Mouse (Mus musculus): ENCODE measurements around the gene Igsf23. TPM values are rescaled to one million over a fixed set of nuclear protein-coding genes. Genes with fewer than 3 reads are reported as not detected.
"Not testable (repeated sequence)": the region's sequence is repeated elsewhere in the genome, so short reads cannot be mapped to it uniquely, and the experiment has no call there.

The Igsf23 gene
- 3.1 and 3.8 TPM in 2 replicates for polyA plus RNA-seq (2015; fragmentation: Nextera tagmentation; extraction: Ambion mirVana)

DNA sequence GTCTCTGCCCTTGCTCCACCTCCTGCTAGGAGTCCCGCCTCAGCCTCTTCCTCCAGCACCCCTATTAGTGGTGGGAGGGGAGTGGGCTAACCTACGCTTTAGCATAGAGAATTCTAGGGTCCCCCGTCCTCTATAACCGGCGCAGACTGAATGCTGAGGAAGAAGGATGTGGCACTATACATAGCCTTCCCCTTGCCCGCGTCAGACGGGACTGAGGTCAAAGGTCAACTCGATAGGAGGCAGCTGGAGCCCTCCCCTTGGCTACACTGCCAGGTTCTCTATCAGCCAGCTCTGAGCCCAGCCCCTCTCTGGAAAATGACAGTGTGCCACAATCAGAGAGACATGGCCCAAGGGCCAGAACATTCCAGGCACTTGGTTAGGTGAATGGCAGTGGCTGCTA is at the start of gene Igsf23:
Gene Igsf23, minus strand, starts transcription at position 168 of the 400 bp plus-strand sequence.
- Histone ChIP-seq H3K4me3 (replicated peaks; ENCODE audit: low read length) (no peak within 1 kb of the TSS), H3K27me3 (ENCODE audit: control insufficient read depth, insufficient read depth, low read length) (no peaks in the 10 kb centered on the region), H3K9ac (ENCODE audit: low read length) (peak within 1 kb of the TSS; percentile 42; the same call in 1 of the 2 replicates), H3K36me3 (ENCODE audit: control insufficient read depth, insufficient read depth, low read length) (no peaks in the 10 kb centered on the region), H3K4me1 (ENCODE audit: control insufficient read depth, insufficient read depth, low read length) (peaks cover 10% of the 10 kb centered on the region), H3K4me2 (ENCODE audit: low read depth, low read length) (no peak within 1 kb of the TSS), H3K9me3 (replicated peaks; ENCODE audit: control insufficient read depth, low read length) (no peaks in the 10 kb centered on the region), H3K27ac (ENCODE audit: low read length) (no peak within 1 kb of the TSS)
- 37% methylated on average over 9 of the region's 9 CpGs for WGBS
- ATAC-seq (ENCODE audit: insufficient read depth, low FRiP score): peak; percentile 66

DNA sequence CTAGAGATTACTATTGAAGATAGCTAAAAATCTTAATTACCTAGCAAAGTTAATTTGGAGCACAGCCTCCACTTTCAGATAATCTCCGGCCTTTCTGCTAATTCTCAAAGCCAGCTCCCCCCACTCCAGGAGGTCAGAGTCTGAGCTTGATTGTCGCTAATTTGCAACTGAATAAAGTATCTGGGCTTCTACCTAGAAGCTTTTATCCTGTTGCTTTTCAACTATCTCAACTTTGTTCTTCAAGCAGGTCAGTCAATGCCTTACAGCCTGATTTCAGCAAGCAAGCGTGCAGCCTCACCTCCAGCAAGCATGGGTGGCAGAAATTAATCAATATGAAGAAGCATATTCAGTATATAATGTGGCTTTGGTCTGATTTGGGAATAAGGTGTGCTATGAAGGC is 46.2 kb upstream of the Igsf23 start:
- not testable (repeated sequence) for H3K36me3 ChIP-seq (ENCODE audit: control insufficient read depth, insufficient read depth, low read length); H3K27ac ChIP-seq (ENCODE audit: low read length); H3K9me3 ChIP-seq (replicated peaks; ENCODE audit: control insufficient read depth, low read length); H3K27me3 ChIP-seq (ENCODE audit: control insufficient read depth, insufficient read depth, low read length); ATAC-seq (ENCODE audit: insufficient read depth, low FRiP score); H3K4me3 ChIP-seq (replicated peaks; ENCODE audit: low read length); H3K4me1 ChIP-seq (ENCODE audit: control insufficient read depth, insufficient read depth, low read length); H3K4me2 ChIP-seq (ENCODE audit: low read depth, low read length); H3K9ac ChIP-seq (ENCODE audit: low read length)
- 63% methylated on average over 3 of the region's 3 CpGs for WGBS

DNA sequence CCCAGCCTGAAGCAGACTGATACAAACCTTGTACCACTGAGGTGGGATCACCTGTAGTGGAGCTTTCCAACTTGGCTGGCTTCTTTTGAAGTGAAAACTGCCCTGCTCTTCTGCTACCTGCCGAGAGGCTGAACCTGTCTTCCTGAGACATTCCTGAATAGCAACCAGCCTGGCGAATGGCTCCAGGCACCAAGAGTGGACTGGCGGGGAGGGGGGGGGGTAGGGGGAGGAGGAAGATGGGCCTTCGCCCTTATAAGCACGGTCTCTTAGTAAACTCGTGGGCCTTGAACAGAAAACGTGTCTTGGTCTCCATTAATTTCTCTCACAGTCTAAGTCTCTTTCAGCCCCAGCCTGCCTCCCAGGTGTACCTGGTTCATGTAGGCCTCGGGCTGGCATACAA is 40.6 kb upstream of the Igsf23 start, which contains the start of gene Nlrp9b:
Gene Nlrp9b, plus strand, starts transcription at position 301 of the 400 bp plus-strand sequence.
- H3K27ac ChIP-seq (ENCODE audit: low read length); H3K4me3 ChIP-seq (replicated peaks; ENCODE audit: low read length); H3K27me3 ChIP-seq (ENCODE audit: control insufficient read depth, insufficient read depth, low read length); H3K36me3 ChIP-seq (ENCODE audit: control insufficient read depth, insufficient read depth, low read length); H3K4me1 ChIP-seq (ENCODE audit: control insufficient read depth, insufficient read depth, low read length); H3K9ac ChIP-seq (ENCODE audit: low read length); H3K4me2 ChIP-seq (ENCODE audit: low read depth, low read length); H3K9me3 ChIP-seq (replicated peaks; ENCODE audit: control insufficient read depth, low read length); ATAC-seq (ENCODE audit: insufficient read depth, low FRiP score): not testable (repeated sequence)
- WGBS: 62% methylated on average over 8 of the region's 8 CpGs

DNA sequence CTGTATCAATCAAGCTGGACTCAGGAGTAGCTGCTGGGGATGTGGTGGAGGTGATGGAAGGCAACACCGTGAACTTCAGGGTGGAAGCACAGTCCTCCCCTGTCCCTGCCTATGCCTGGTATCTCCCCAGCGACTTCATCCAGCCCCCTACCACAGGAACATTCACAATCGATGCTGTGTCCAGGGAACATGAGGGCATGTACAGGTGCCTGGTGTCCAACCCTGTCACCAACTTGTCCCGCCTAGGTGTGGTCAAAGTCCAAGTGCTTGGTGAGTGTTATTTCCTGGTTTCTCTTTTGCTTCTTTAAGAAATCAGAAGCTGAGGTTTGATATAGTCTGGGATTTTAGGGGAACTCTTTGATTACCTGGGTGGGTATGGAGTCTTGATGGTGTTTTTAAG is 21.0 kb upstream of the Igsf23 start:
- peaks cover 5% of the 10 kb centered on the region; the same call in 1 of the 2 replicates for H3K9me3 ChIP-seq (replicated peaks; ENCODE audit: control insufficient read depth, low read length)
- H3K9ac ChIP-seq (ENCODE audit: low read length): no peak overlapping the region
- H3K4me2 ChIP-seq (ENCODE audit: low read depth, low read length): no peak overlapping the region
- no peak overlapping the region for H3K4me3 ChIP-seq (replicated peaks; ENCODE audit: low read length)
- H3K4me1 ChIP-seq (ENCODE audit: control insufficient read depth, insufficient read depth, low read length): no peaks in the 10 kb centered on the region
- no peaks in the 10 kb centered on the region for H3K36me3 ChIP-seq (ENCODE audit: control insufficient read depth, insufficient read depth, low read length)
- H3K27ac ChIP-seq (ENCODE audit: low read length): no peak overlapping the region
- H3K27me3 ChIP-seq (ENCODE audit: control insufficient read depth, insufficient read depth, low read length): no peaks in the 10 kb centered on the region
- 86% methylated on average over 4 of the region's 4 CpGs for WGBS
- ATAC-seq (ENCODE audit: insufficient read depth, low FRiP score): no peak

DNA sequence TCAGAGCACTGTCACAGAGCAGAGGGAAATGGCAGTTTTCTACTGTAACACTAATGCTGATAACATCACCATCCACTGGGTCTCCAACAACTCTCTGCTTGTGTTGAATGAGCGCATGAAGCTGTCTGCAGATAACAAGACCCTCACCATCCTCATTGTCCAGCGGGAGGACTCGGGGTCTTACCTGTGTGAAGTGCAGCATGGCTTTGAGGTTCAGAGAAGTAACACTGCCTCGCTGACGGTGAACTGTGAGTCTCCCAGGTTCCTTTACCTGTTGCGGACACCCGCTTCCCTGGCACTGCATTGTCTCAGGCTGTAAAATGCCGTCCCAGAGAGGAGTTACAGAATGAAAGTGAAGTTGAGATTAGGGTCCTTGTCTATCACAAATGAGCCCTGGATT is 19.6 kb upstream of the Igsf23 start:
- Histone ChIP-seq H3K4me1 (ENCODE audit: control insufficient read depth, insufficient read depth, low read length) (no peaks in the 10 kb centered on the region), H3K4me2 (ENCODE audit: low read depth, low read length) (no peak overlapping the region), H3K9me3 (replicated peaks; ENCODE audit: control insufficient read depth, low read length) (peaks cover 5% of the 10 kb centered on the region; the same call in 1 of the 2 replicates), H3K4me3 (replicated peaks; ENCODE audit: low read length) (no peak overlapping the region), H3K9ac (ENCODE audit: low read length) (no peak overlapping the region), H3K27me3 (ENCODE audit: control insufficient read depth, insufficient read depth, low read length) (no peaks in the 10 kb centered on the region), H3K27ac (ENCODE audit: low read length) (no peak overlapping the region), H3K36me3 (ENCODE audit: control insufficient read depth, insufficient read depth, low read length) (no peaks in the 10 kb centered on the region)
- no peak for ATAC-seq (ENCODE audit: insufficient read depth, low FRiP score)
- 95% methylated on average over 8 of the region's 8 CpGs for WGBS

DNA sequence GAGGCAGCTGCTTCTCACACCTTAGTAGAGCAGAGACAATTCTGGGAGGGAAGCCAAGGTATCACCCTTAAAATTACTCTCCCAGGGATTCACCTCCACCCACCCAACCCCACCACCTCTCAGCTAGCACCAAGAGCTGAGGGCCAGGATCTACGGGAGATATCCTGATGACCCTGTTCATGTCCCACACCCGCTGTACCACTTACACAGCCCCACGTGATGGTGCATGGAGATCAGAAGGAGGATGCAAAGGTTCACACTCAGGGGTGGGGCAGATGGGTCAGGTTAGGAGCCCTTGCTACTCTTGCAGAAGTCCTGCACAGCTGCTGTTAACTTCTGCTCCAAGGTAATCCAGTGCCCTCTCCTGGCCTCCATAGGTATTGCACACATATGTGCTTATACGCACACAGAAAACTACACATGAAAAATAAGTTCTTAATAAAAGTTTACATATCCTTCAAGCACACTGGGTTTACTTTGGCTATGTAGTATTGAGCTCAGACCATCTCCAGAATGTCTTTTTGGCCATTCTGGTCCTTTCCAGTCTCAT is 19.1 kb upstream of the Igsf23 start:
- H3K9ac ChIP-seq (ENCODE audit: low read length): no peak overlapping the region
- H3K27me3 ChIP-seq (ENCODE audit: control insufficient read depth, insufficient read depth, low read length): no peaks in the 10 kb centered on the region
- H3K4me3 ChIP-seq (replicated peaks; ENCODE audit: low read length): no peak overlapping the region
- H3K36me3 ChIP-seq (ENCODE audit: control insufficient read depth, insufficient read depth, low read length): no peaks in the 10 kb centered on the region
- H3K9me3 ChIP-seq (replicated peaks; ENCODE audit: control insufficient read depth, low read length): peaks cover 5% of the 10 kb centered on the region; the same call in 1 of the 2 replicates
- 91% methylated on average over 4 of the region's 4 CpGs for WGBS
- no peak; the same call in 1 of the 2 replicates for ATAC-seq (ENCODE audit: insufficient read depth, low FRiP score)
- H3K4me2 ChIP-seq (ENCODE audit: low read depth, low read length): no peak overlapping the region
- H3K4me1 ChIP-seq (ENCODE audit: control insufficient read depth, insufficient read depth, low read length): no peaks in the 10 kb centered on the region
- no peak overlapping the region for H3K27ac ChIP-seq (ENCODE audit: low read length)

DNA sequence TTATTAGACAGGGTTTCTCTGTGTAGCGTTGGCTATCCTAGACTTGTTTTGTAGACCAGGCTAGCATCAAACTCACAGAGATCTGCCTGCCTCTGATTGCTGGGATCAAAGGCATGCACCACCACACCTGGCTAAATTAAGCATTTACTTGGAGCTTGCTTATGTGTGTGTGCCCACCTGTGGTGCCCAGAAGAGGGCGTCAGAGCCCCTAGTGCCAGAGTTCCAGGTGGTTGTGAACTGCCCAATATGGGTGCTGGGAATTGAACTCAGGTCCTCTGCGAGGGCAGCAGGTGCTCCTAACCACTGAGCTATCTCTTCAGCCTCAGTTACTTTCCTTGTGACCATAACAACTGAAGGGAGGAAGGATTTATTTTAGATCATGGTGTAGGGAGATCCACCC is 18.6 kb upstream of the Igsf23 start:
- H3K27ac ChIP-seq (ENCODE audit: low read length): no peak overlapping the region
- no peak overlapping the region for H3K4me3 ChIP-seq (replicated peaks; ENCODE audit: low read length)
- ATAC-seq (ENCODE audit: insufficient read depth, low FRiP score): no peak
- H3K4me1 ChIP-seq (ENCODE audit: control insufficient read depth, insufficient read depth, low read length): no peaks in the 10 kb centered on the region
- 63% methylated on average over 3 of the region's 3 CpGs for WGBS
- no peaks in the 10 kb centered on the region for H3K27me3 ChIP-seq (ENCODE audit: control insufficient read depth, insufficient read depth, low read length)
- H3K9ac ChIP-seq (ENCODE audit: low read length): no peak overlapping the region
- H3K9me3 ChIP-seq (replicated peaks; ENCODE audit: control insufficient read depth, low read length): peaks cover 5% of the 10 kb centered on the region; the same call in 1 of the 2 replicates
- no peak overlapping the region for H3K4me2 ChIP-seq (ENCODE audit: low read depth, low read length)
- H3K36me3 ChIP-seq (ENCODE audit: control insufficient read depth, insufficient read depth, low read length): no peaks in the 10 kb centered on the region

DNA sequence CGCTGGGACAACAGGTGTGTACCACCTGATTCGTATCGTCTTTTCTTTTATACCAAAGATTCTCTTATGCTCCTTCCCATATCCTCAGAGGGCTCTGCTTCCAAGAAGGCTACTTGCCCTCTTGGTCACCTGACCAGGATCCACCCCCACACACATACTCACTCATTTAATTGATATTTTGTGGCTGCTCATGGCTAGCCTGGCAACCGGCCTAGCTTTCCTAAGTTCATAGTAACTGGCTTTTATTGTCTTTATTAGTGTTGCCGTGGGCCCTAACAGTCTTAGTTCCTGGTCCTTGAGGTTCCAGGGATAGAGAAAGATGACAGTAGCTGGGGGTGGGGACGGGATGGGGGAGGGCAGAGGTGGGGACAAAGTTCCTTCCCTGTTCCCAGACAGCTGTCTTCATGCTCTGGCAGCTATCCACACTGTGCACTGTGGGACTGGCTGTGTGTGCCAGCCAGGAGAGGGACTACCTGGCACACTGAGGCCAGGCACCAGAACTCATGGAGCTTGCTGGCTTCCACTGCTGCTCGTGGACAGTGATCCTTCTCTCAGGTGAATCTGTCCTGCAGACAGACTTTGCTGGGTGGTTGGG is 14.5 kb upstream of the Igsf23 start, which contains the start of gene Ceacam20:
Gene Ceacam20, plus strand, starts transcription at position 428 of the 595 bp plus-strand sequence.
- WGBS: 75% methylated on average over 7 of the region's 7 CpGs
- H3K9me3 ChIP-seq (replicated peaks; ENCODE audit: control insufficient read depth, low read length): peaks cover 5% of the 10 kb centered on the region; the same call in 1 of the 2 replicates
- H3K27ac ChIP-seq (ENCODE audit: low read length): no peak within 1 kb of the TSS
- no peaks in the 10 kb centered on the region for H3K36me3 ChIP-seq (ENCODE audit: control insufficient read depth, insufficient read depth, low read length)
- H3K27me3 ChIP-seq (ENCODE audit: control insufficient read depth, insufficient read depth, low read length): no peaks in the 10 kb centered on the region
- no peaks in the 10 kb centered on the region for H3K4me1 ChIP-seq (ENCODE audit: control insufficient read depth, insufficient read depth, low read length)
- no peak within 1 kb of the TSS for H3K4me3 ChIP-seq (replicated peaks; ENCODE audit: low read length)
- H3K9ac ChIP-seq (ENCODE audit: low read length): no peak within 1 kb of the TSS
- no peak within 1 kb of the TSS for H3K4me2 ChIP-seq (ENCODE audit: low read depth, low read length)
- no peak for ATAC-seq (ENCODE audit: insufficient read depth, low FRiP score)

DNA sequence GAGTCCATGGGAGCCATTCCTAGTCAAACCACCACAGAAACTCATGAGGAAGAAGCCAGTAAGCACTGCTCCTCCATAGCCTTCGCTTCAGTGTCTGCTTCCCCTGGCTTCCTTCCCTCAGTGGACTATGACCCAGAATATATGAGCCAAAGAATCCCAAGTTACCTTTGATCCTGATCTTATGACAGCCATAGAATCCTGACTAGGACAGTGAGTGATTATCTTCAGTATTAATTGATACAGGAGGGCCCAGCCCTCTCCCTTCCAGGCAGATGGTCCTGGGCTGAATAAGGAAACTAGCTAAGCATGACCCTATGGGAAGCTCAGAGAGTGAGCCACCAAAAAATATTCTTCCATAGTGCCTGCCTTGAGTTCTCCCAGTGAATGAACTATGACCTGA is 11.9 kb upstream of the Igsf23 start:
- 73% methylated on average over 1 of the region's 1 CpGs for WGBS
- ATAC-seq (ENCODE audit: insufficient read depth, low FRiP score): no peak
- no peaks in the 10 kb centered on the region for H3K27me3 ChIP-seq (ENCODE audit: control insufficient read depth, insufficient read depth, low read length)
- H3K9ac ChIP-seq (ENCODE audit: low read length): no peak overlapping the region
- H3K4me3 ChIP-seq (replicated peaks; ENCODE audit: low read length): no peak overlapping the region
- no peaks in the 10 kb centered on the region for H3K4me1 ChIP-seq (ENCODE audit: control insufficient read depth, insufficient read depth, low read length)
- H3K36me3 ChIP-seq (ENCODE audit: control insufficient read depth, insufficient read depth, low read length): no peaks in the 10 kb centered on the region
- no peak overlapping the region for H3K4me2 ChIP-seq (ENCODE audit: low read depth, low read length)
- no peak overlapping the region for H3K27ac ChIP-seq (ENCODE audit: low read length)
- no peaks in the 10 kb centered on the region for H3K9me3 ChIP-seq (replicated peaks; ENCODE audit: control insufficient read depth, low read length)

Data from stomach, embryonic 16.5 days (tissue).